Mouse (Mus musculus): ENCODE data around the gene Zmym3.

Gene Zmym3

GRCm38 (mm10) chrX:101420700-101421095, at the start of gene Zmym3:
Gene Zmym3 (minus strand): TSS chrX:101420849.
- POLR2A ChIA-PET = interaction anchor here in 2 of 4 experiments (1.5 to 2.8 kb wide), 7 partner anchors 9 to 336 kb away, joined by 4 to 25 read pairs (median 7); partner anchors contain the start of gene Nono (in 2 of the 2)
- CTCF ChIA-PET = no interaction called here

GRCm38 (mm10) chrX:101451591-101451990, 30.9 kb upstream of the Zmym3 start:
- POLR2A ChIA-PET = interaction anchor here in 2 of 4 experiments (1.0 to 2.0 kb wide), 3 partner anchors 10 to 30 kb away, joined by 3 to 5 read pairs (median 4); no protein-coding TSS in a partner anchor
- CTCF ChIA-PET = interaction anchor here in 1 of 4 experiments (0.6 kb wide), 1 partner anchor 217 kb away, joined by 3 read pairs; no protein-coding TSS in a partner anchor

GRCm38 (mm10) chrX:101451147-101451546, 30.5 kb upstream of the Zmym3 start:
- ChIA-PET POLR2A (interaction anchor here in 1 of 4 experiments (1.0 kb wide), 1 partner anchor 31 kb away, joined by 4 read pairs; no protein-coding TSS in a partner anchor), CTCF (interaction anchor here in 1 of 4 experiments (0.6 kb wide), 1 partner anchor 217 kb away, joined by 3 read pairs; no protein-coding TSS in a partner anchor)

DNA sequence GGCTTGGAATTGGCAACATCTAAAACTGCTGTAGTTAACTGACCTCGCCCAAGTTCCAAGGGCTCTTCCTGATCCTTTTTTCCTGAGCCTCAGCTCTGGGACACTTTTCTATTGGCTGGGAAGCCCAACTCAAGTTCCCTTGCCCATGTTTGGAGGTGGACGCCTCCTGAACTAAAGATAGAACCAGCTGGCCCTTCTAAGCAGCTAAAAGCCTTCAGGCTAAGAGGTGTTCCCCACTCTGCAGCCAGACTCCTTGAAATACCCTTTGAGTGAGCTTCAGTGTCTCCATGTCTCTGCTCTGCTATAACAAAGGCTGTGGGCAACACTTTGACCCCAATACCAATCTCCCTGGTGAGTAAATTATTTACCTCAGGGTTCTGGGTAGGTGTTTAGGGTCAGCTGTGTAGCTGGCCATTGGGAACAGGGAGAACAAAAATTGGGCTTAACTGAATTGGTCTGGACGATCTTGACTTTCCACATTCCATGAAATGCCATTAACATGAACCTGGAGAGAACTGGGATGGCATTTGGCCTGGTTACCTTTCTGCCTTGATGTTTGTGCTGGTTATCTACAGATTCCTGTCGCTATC, 28.3 kb upstream of the Zmym3 start, which contains the start of gene Itgb1bp2:
TSS of gene Itgb1bp2 (plus strand) at position 203 of the 590 bp plus-strand sequence.
- CTCF ChIA-PET = no interaction called here
- POLR2A ChIA-PET = interaction anchor here in 2 of 4 experiments (0.6 to 2.1 kb wide), 12 partner anchors 8 to 74 kb away, joined by 3 to 11 read pairs (median 5); partner anchors contain the start of gene Nono (in 1 of the 2)

DNA sequence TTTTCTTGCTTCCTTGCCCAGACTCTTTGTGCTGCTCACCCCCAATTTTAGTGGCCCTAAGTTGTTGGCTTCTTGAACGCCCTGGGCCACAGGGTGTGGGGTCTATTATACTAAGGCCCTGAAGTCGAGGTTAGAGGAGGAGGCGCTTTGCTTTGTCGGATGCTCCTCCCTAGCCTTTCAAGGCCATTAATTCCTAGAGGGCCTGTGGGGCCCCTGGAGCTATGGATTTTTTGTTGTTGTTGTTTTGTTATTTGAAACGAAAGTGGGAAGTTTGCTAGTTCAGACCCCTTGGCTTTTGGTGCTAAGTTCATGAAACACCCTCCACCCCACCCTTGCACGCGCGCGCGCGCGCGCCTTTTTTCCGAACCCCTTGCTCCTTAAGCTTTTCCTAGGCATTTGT, 9.3 kb upstream of the Zmym3 start:
- CTCF ChIA-PET = interaction anchor here in 3 of 4 experiments (0.9 to 1.9 kb wide), 6 partner anchors 8 to 103 kb away, joined by 3 to 5 read pairs (median 4); no protein-coding TSS in a partner anchor
- POLR2A ChIA-PET = interaction anchor here (0.6 to 4.4 kb wide), 42 partner anchors 8 to 653 kb away, joined by 3 to 44 read pairs (median 6); partner anchors contain the start of genes Zmym3 (in 2 of the 4) and Itgb1bp2 (in 1 of the 4)

GRCm38 (mm10) chrX:101429142-101429949, 8.7 kb upstream of the Zmym3 start, which contains the start of gene Nono:
Gene Nono (plus strand): TSS chrX:101429318.
- ChIA-PET CTCF (interaction anchor here in 3 of 4 experiments (0.7 to 1.9 kb wide), 9 partner anchors 9 to 103 kb away, joined by 3 to 5 read pairs (median 4); no protein-coding TSS in a partner anchor), POLR2A (interaction anchor here (0.5 to 4.4 kb wide), 66 partner anchors 9 to 652 kb away, joined by 3 to 44 read pairs (median 4); partner anchors contain the start of genes Zmym3 (in 2 of the 4), Itgb1bp2 (in 1 of the 4) and Med12 (in 1 of the 4))

DNA sequence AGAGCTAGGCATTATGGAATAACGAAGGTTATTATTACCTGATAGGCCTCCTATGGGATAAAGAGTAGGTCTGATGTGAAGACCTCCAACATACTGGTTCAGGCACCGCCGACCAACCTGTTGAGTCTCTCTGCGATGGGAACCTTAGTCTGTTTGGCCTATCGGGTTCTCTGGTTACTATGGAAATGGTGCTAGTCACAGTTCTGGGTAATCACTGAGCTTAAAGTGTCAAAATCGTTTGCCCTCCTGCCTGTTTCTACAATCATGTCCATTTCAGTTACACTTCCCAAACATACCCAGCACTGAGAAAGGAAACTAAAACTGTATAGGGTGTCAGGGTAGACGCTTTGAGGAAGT, 8.1 kb upstream of the Zmym3 start:
- ChIA-PET POLR2A (interaction anchor here (0.7 to 4.4 kb wide), 46 partner anchors 9 to 634 kb away, joined by 3 to 44 read pairs (median 6); partner anchors contain the start of genes Zmym3 (in 2 of the 4), Itgb1bp2 (in 1 of the 4) and Med12 (in 1 of the 4)), CTCF (interaction anchor here in 3 of 4 experiments (0.7 to 1.9 kb wide), 6 partner anchors 9 to 99 kb away, joined by 3 to 4 read pairs (median 4); no protein-coding TSS in a partner anchor)

GRCm38 (mm10) chrX:101427774-101428173, 7.1 kb upstream of the Zmym3 start:
- CTCF ChIA-PET = interaction anchor here (0.5 to 1.3 kb wide), 9 partner anchors 8 to 295 kb away, joined by 3 to 4 read pairs (median 3); no protein-coding TSS in a partner anchor
- POLR2A ChIA-PET = interaction anchor here in 3 of 4 experiments (0.6 to 4.4 kb wide), 17 partner anchors 8 to 344 kb away, joined by 3 to 44 read pairs (median 7); partner anchors contain the start of gene Zmym3 (in 1 of the 3)

DNA sequence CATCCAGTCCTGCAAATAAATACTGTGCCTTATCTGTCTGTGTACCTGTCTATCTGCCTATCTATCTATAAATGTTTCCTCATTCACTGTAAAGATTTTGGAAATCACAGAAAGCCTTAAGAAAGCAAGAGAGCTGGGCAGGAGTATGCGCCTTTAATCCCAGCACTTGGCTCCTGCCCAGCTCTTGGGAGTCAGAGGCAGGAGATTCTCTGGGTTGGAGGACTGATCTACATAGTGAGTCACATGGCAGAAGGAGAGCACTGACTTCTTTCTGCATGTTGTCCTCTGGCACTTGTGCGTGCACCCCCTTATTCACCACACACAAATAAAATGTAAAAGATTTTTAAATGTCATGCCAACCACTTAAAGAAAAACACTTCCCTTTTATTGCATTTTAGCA, 2.8 kb upstream of the Zmym3 start:
- POLR2A ChIA-PET = interaction anchor here in 2 of 4 experiments (0.6 to 1.4 kb wide), 2 partner anchors 28 kb away, joined by 3 to 6 read pairs; no protein-coding TSS in a partner anchor
- CTCF ChIA-PET = interaction anchor here in 1 of 4 experiments (0.6 kb wide), 1 partner anchor 9 kb away, joined by 5 read pairs; no protein-coding TSS in a partner anchor

- POLR2A ChIA-PET = interaction anchor here (0.6 to 2.8 kb wide), 15 partner anchors 9 to 336 kb away, joined by 3 to 25 read pairs (median 6); partner anchors contain the start of gene Nono (in 4 of the 4)
- CTCF ChIA-PET = interaction anchor here in 2 of 4 experiments (0.6 to 0.8 kb wide), 3 partner anchors 8 to 61 kb away, joined by 3 to 4 read pairs (median 3); no protein-coding TSS in a partner anchor
Measured at GRCm38 (mm10) chrX:101419725-101420699, 637 bp downstream of the Zmym3 start.

DNA sequence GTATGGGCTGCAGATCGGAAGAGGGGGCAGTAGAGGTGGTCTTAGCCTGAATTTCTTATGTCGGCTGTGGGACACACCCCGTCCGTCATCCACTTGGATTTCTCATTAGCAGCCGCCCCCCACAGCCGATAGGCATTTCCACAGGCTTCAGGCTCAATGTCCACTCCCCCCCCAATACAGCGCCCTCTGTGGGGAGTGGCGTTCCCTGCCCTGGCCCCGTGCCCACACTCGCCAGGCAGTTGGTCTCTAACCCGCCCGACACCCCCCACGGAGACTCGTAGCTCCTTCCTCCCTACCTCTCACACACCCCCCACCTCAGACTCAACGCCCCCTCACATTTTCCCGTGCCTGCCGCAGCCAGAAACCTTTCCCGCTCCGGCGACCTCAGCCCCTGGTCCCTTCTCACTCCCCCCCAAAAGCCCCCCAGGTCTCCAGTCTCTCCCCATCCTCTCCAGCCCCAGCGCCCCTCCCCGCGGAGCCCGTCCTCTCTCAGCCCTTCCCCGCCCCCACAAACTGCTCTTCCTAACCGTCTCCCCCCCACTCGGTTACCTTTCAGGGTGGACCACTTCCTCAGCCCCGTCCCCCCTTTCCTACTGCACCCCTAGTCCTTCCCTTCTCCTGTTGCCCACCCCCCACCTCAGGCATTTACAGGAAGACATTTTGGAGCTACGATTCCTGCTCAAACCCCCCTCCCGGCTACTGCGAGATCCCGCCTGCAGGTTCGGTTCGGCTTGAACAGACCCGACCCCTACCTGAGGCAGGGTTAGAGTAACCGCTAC, 1.5 kb downstream of the Zmym3 start:
- ChIA-PET POLR2A (interaction anchor here (0.6 to 2.8 kb wide), 17 partner anchors 10 to 335 kb away, joined by 3 to 25 read pairs (median 5); partner anchors contain the start of gene Nono (in 4 of the 4)), CTCF (interaction anchor here in 3 of 4 experiments (0.6 to 0.8 kb wide), 4 partner anchors 9 to 60 kb away, joined by 3 to 4 read pairs (median 3); no protein-coding TSS in a partner anchor)

DNA sequence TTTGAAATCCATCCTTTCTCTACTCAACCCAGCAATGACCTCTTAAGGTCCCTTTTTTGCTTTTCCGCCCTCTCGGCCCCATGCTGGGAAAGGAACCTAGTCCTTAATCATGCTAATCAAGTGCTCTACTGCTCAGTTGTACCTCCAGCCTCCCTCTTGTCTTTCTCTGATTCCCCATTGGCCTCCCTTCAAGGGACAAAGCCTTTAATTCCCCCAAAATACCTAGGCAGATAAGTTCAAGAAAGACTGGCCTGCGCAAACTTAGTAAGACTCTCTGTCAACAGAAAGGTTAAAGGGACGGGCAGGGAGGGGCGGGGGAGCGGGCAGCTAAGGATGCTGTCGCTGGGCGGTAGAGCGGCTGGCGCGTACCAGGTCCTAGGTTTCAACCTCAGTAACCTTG, 24.2 kb downstream of the Zmym3 start:
- CTCF ChIA-PET = interaction anchor here in 2 of 4 experiments (0.8 to 1.9 kb wide), 7 partner anchors 13 to 90 kb away, joined by 3 to 5 read pairs (median 3); partner anchors contain the start of gene Nono (in 2 of the 2)
- POLR2A ChIA-PET = interaction anchor here in 3 of 4 experiments (0.6 to 2.5 kb wide), 30 partner anchors 8 to 314 kb away, joined by 3 to 21 read pairs (median 6); partner anchors contain the start of genes Nono (in 2 of the 3), Med12 (in 1 of the 3) and Zmym3 (in 1 of the 3)

DNA sequence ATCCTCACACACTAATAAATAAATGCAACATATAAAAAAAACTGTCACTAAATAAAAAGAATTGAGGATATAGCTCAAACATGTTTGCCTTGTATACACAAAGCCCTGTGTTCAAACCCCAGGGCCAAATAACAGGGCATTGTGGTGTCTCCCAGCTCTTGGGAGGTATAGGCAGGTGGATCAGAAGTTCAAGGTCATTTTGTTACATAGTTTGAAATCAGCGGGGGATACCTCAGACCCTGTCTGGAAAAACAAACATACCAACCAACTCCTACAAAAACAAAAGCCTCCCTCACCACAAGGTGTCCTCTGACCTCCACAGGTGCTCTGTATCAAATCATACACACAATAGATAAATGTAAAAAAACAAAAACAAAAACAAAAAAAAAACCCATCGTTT, 26.3 kb downstream of the Zmym3 start:
- POLR2A ChIA-PET = interaction anchor here in 3 of 4 experiments (0.7 to 1.6 kb wide), 7 partner anchors 9 to 310 kb away, joined by 3 to 9 read pairs (median 3); no protein-coding TSS in a partner anchor
- CTCF ChIA-PET = interaction anchor here in 1 of 4 experiments (1.2 kb wide), 1 partner anchor 34 kb away, joined by 3 read pairs; no protein-coding TSS in a partner anchor

DNA sequence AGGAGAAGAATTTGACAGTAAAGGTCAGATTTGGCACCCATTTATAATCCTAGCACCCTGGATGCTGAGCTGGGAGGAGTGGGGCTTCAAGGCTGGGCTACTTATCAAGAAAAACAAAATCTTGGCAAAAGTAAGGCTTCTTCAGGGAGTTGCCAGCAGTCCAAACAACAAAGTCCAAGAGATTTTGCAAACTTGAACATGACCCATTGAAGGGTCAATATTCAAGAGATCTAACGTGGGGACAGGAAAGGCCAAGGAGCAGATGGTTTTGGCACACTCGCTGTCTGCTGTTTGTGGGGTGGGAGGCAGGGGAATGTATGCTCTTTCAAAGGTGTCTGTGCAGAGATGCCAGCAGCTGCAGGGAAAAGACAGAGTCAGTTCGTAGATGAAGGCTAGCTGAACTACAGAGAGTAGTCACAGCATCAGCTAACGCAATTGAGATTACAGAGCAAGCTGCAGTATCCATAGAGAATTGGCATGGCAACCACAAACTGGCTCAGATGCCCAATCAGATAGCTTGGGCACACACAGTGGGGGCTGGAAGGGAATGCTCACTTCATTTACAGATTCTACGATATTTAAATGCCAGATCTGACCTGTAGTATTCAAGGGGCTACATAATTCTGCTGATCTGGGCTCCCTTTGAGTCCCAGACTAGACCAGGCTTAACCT, 31.6 kb downstream of the Zmym3 start:
- CTCF ChIA-PET = no interaction called here
- POLR2A ChIA-PET = interaction anchor here in 2 of 4 experiments (0.5 to 2.7 kb wide), 2 partner anchors 7 to 8 kb away, joined by 4 to 10 read pairs; no protein-coding TSS in a partner anchor

DNA sequence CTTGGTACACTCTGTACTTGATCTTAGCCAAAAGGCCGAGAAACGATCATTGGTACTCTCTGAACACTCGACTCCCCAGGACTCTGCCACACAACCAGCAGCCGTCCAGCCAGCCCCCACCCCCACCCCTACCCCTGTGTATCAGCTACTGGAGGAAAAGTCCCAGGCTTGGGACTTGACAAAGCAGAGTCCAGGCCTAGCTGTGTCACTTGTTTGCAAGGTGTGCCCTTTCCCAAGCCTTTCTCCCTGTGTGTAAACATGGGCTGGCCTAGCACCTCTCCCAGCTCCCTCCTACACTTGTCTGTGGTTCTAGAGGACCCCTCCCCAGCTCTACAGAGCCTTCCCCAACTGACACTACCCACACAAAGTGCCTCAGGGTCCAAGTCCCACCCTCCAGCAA, 34.4 kb downstream of the Zmym3 start:
- ChIA-PET CTCF (interaction anchor here in 1 of 4 experiments (0.7 kb wide), 1 partner anchor 33 kb away, joined by 3 read pairs; no protein-coding TSS in a partner anchor), POLR2A (interaction anchor here in 2 of 4 experiments (0.6 to 0.7 kb wide), 3 partner anchors 14 to 53 kb away, joined by 3 to 4 read pairs (median 3); no protein-coding TSS in a partner anchor)
